Comparison of ENCODE assay signal across 10 mouse cellular contexts in the genomic region with DNA sequence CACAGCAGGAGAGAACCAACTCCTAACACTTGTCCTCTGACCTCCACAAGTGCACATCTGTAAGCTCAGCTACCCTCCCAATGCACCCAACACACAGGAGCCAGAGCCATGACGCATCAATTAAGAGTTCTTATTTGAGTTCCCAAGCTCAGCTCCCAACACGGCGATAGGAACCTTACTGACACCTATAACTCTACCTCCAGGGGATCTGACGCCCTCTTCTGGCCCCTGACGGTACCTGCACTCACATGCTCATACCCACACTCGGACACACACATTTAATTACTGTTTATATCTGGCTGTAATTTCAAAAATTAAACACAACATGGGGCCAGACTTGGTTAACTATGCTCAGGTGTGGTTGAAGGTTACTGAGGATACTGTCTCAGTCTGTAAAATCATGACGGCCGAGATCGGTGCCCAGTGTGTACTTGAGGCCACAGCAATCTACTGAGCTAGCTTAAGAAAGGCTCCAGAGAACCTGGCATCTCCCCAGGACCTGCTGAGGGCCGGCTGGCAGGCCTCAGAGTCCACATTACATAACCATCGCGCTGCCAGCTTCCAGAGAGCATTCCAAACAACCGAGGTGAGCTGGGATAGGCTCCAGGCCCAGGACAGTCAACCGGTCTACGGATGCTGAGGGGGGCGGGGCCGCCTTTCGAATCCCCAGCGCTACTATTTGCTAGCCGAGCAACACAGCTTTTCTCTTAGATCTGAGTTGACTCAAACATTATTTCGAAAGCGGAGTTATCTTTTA.
A peak's percentile ranks its signal among the peaks of the same experiment; 100 is the strongest.
DNase-seq lines count a peak whose midpoint lies in the region; ATAC-seq lines count a peak whose summit lies in the region.
"Had no signal": no experiment of that assay in that cellular context is flagged by ENCODE, and none has a peak within 500 bp of the region (broad histone marks: within the 10 kb centered on the region; RNA-seq: fewer than 3 reads in every experiment).

No protein-coding gene starts in this region.

- H3K36me3 ChIP-seq in heart, embryonic 11.5 days (ENCODE audit: control insufficient read depth, insufficient read depth, low read length) = no peaks in the 10 kb centered on the region

- 83% methylated on average over 22 of the region's 22 CpGs for WGBS in heart, embryonic 11.5 days (ENCODE audit: insufficient replicate concordance)

- H3K9ac ChIP-seq in heart, embryonic 11.5 days (ENCODE audit: low read depth, low read length) = no peak overlapping the region

- H3K4me2 ChIP-seq in heart, embryonic 11.5 days = no peak overlapping the region

- DNase-seq in heart, adult 11 months = peak; percentile 99
- peak; percentile 37 to 68 for DNase-seq in adrenal gland, postnatal 36 days
- peak; percentile 19 for DNase-seq in gonadal fat pad, adult 2 months (ENCODE audit: low read depth)
- DNase-seq in layer of hippocampus, postnatal 10 days (ENCODE audit: low spot score in 2 of 2) = peak; percentile 57 to 76
- peak; percentile 31 to 46 for DNase-seq in right cerebral cortex, adult 2 months (ENCODE audit: low spot score in 2 of 2)
- no peak for DNase-seq in c-Kit-positive CD71-positive TER-119-positive erythroid progenitor cells, embryonic 14.5 days (ENCODE audit: low spot score)

- H3K27me3 ChIP-seq in heart, embryonic 11.5 days (ENCODE audit: control insufficient read depth, insufficient read depth, low read length) = no peaks in the 10 kb centered on the region
- H3K27me3 ChIP-seq: CH12.LX; megakaryocyte, embryonic 14.5 days had no signal

- no peaks in the 10 kb centered on the region for H3K9me3 ChIP-seq in heart, embryonic 11.5 days (replicated peaks; ENCODE audit: control insufficient read depth, low read length)

- H3K27ac ChIP-seq in heart, embryonic 11.5 days (ENCODE audit: low read depth, low read length) = no peak overlapping the region

- ATAC-seq in heart, embryonic 11.5 days (replicated peaks; ENCODE audit: insufficient number of reproducible peaks, low FRiP score, low TSS enrichment) = no peak
- no peak for ATAC-seq in erythroid progenitor cell, adult 5-6 weeks (replicated peaks; ENCODE audit: low FRiP score, poor library complexity, severe bottlenecking)

- 0 out of 2 replicates have a peak, but pooled peaks cover 2% of the 10 kb centered on the region for H3K4me1 ChIP-seq in heart, embryonic 11.5 days (ENCODE audit: control insufficient read depth, insufficient read depth, low read length)

- no peak overlapping the region for H3K4me3 ChIP-seq in heart, embryonic 11.5 days (ENCODE audit: low read depth, low read length)
- H3K4me3 ChIP-seq: megakaryocyte, embryonic 14.5 days had no signal
